Mouse (Mus musculus): Measurements from ENCODE around the gene Cd2. TPM values are rescaled to one million over a fixed set of nuclear protein-coding genes. Genes with fewer than 3 reads are reported as not detected.
A peak's percentile ranks its signal among the peaks of the same experiment; 100 is the strongest.

Cd2 gene
- polyA plus RNA-seq, 1 experiment: not detected

DNA sequence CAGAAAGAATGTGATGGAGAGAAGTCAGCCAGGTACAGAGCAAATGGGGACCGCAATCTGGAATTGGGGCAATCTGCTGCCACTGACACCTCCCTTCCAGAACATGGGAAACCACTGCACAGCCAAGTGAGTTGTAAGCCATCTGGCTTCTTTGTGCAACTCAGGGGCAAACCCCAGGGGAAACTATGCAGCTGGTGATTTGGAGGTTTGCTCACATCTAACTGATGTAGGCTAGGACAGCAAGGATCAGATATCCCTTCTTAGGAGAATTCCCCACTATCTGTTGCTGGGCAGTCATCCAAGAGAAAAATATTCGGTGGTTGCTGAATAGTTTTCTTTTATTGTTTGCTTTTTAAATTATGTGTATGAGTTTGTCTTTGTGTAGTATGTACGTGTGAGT lies 21.9 kb upstream of the Cd2 start:
- Histone ChIP-seq H3K27ac (ENCODE audit: insufficient read depth, low read length) (no peak overlapping the region), H3K4me3 (ENCODE audit: insufficient read depth, low read length) (no peak overlapping the region)
- TF ChIP-seq POLR2A (IDR thresholded peaks at IDR 0.05; ENCODE audit: low read depth, low read length): no peak
- TF ChIP-seq CTCF (IDR thresholded peaks at IDR 0.05; ENCODE audit: borderline replicate concordance, insufficient read depth, low read length): no peak

DNA sequence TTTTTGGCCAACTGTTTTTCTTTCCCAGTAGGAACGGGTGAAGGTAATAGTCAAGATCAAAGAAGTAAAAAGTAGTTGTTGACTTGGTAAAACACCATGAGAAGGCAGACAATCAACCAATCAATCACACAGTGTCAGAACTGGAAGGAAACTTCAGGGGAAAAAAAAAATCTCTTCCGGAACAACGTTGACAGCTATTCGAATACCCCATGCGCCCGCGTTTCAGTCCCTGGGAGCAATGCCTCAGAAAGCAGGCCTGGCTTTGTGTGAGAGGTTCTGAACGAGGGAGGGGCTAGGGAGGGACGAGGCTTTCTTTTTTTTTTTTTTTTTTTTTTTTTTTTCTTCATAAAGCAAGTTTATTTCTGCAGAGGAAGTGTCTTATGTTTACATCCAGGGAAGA lies 18.4 kb upstream of the Cd2 start:
- TF ChIP-seq CTCF (IDR thresholded peaks at IDR 0.05; ENCODE audit: borderline replicate concordance, insufficient read depth, low read length) (no peak), POLR2A (IDR thresholded peaks at IDR 0.05; ENCODE audit: low read depth, low read length) (no peak)
- 0 out of 2 replicates have a peak, but pooled peaks cover 3% of the 10 kb centered on the region for H3K4me1 ChIP-seq (ENCODE audit: control insufficient read depth, insufficient read depth, low read length)
- no peak overlapping the region for H3K27ac ChIP-seq (ENCODE audit: insufficient read depth, low read length)
- H3K4me3 ChIP-seq (ENCODE audit: insufficient read depth, low read length): no peak overlapping the region

More for the DNA sequence above, 21.9 kb upstream of the Cd2 start:
- H3K4me1 ChIP-seq (ENCODE audit: control insufficient read depth, insufficient read depth, low read length): peaks cover 6% of the 10 kb centered on the region

DNA sequence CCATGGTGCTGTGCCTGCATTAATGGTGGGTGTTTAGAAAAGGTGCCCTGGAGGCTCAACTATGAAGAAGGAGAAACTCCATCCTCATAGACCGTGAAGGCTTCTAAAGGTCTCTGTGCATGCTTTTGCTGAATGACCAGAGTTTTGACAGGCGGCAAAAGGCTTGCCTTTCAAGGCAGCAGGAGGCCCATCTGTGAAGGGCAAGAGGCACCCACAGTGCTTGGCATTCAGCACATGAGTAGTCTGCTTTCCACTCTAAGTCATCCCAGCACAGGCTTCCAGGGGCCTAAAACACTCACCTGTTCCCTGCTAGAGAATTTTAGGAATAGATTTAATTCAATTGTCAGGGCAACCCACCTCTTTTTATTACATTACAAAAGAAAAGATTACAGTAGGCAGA lies 17.3 kb upstream of the Cd2 start:
- TF ChIP-seq POLR2A (IDR thresholded peaks at IDR 0.05; ENCODE audit: low read depth, low read length): no peak
- no peak for TF ChIP-seq CTCF (IDR thresholded peaks at IDR 0.05; ENCODE audit: borderline replicate concordance, insufficient read depth, low read length)
- no peak overlapping the region for H3K27ac ChIP-seq (ENCODE audit: insufficient read depth, low read length)
- H3K4me1 ChIP-seq (ENCODE audit: control insufficient read depth, insufficient read depth, low read length): no peaks in the 10 kb centered on the region
- H3K4me3 ChIP-seq (ENCODE audit: insufficient read depth, low read length): no peak overlapping the region

DNA sequence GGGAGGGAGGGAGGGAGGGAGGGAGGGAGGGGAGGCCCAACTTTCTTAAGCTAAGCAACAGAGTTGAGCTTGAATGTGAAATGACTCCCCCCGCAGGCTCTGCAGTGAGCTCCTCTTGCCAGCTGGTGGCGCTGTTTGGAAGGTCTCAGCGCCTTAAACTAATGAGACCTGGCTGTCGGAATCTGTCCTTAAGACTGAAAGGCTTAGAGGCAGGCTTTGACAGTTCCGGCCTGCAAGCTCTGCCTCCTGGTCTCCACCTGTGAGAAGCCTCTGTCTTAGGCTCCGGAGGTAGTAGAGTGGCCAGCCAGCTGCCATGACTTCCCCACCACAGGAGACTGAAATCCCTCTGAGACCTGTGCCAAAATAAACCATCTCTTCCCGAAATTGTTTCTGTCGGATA lies 16.4 kb upstream of the Cd2 start:
- Histone ChIP-seq H3K4me3 (ENCODE audit: insufficient read depth, low read length) (no peak overlapping the region), H3K4me1 (ENCODE audit: control insufficient read depth, insufficient read depth, low read length) (no peaks in the 10 kb centered on the region), H3K27ac (ENCODE audit: insufficient read depth, low read length) (no peak overlapping the region)
- TF ChIP-seq CTCF (IDR thresholded peaks at IDR 0.05; ENCODE audit: borderline replicate concordance, insufficient read depth, low read length): peak; percentile 52
- no peak for TF ChIP-seq POLR2A (IDR thresholded peaks at IDR 0.05; ENCODE audit: low read depth, low read length)

DNA sequence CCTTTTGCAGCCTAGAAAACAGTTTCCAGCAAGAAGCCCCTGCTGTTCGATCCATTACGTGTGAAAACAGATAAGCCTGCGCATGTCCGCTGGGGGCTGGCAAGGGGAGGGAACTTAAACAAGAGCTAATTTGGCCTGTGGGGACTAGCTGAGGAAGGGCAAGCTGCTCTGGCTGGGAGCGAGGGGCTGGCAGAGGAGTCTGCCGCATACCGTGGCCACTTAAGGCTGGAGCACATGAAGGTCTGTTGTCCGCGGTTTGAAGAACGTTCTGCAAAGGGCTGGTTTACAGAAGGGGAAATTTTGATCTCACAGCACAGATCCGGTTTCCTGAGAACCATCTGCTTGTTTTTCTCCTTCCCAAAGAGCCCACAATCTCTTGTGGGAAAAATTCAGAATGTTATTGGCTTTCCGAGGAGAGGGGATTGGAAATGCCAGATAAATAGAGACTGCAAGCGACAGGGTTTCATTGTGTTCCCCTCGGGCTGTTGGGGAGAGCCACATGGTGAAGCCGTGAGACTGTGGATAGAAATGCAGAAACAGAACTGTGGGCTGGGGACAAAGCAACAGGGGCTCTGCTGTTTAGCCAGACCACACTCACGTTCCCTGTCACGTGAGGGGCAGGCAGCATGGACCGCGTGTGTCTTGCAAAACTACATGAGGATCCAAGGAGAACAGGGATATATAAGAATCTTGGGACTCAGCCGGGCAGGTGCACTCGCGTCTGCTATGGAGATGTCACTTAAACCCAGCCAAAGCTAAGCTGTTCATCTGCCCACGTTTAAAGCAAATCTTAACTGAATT lies 12.7 kb upstream of the Cd2 start:
- Histone ChIP-seq H3K27ac (ENCODE audit: insufficient read depth, low read length) (no peak overlapping the region), H3K4me1 (ENCODE audit: control insufficient read depth, insufficient read depth, low read length) (no peaks in the 10 kb centered on the region), H3K4me3 (ENCODE audit: insufficient read depth, low read length) (no peak overlapping the region)
- TF ChIP-seq CTCF (IDR thresholded peaks at IDR 0.05; ENCODE audit: borderline replicate concordance, insufficient read depth, low read length) (no peak), POLR2A (IDR thresholded peaks at IDR 0.05; ENCODE audit: low read depth, low read length) (no peak)

DNA sequence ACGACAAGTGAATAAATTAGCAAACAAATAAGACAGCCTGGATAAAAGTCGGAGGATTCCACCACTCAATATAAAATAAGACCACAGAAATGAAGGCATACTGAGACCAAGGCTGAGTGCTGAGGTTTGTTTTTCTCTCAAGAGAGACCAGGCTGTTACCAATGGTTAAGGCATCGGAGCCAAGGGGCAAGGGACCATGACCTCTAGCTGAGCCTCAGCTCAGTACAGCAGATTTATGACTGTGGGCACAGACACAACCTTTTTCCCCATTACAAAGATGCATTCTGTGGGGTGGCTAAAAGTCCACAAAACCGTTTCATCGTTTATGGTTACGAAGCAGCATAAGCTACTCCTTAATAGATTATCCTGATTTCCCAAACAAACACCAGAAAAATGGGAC lies 11.9 kb upstream of the Cd2 start:
- no peak overlapping the region for H3K27ac ChIP-seq (ENCODE audit: insufficient read depth, low read length)
- H3K4me3 ChIP-seq (ENCODE audit: insufficient read depth, low read length): no peak overlapping the region
- H3K4me1 ChIP-seq (ENCODE audit: control insufficient read depth, insufficient read depth, low read length): 0 out of 2 replicates have a peak, but pooled peaks cover 3% of the 10 kb centered on the region
- TF ChIP-seq POLR2A (IDR thresholded peaks at IDR 0.05; ENCODE audit: low read depth, low read length): no peak

DNA sequence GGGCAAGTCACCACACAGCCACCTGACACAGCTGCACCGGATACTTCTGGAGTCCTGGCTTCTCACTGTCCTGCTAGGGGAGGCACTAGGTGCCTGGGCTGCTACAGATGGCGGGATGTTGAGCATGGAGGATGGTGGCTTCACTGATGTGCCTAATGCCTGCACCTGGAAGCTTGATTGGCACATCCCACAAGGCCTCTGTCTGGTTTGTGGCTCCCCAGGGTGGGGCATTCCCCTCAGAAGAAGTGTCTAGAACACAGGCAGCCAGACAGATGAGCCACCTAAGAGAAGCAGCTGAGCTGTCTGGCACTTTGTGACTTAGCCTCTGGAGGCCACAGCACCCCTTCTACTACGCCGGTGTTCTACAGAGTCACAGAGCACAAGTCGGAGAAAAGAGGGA lies 9.5 kb upstream of the Cd2 start:
- no peak overlapping the region for H3K4me3 ChIP-seq (ENCODE audit: insufficient read depth, low read length)
- H3K4me1 ChIP-seq (ENCODE audit: control insufficient read depth, insufficient read depth, low read length): 0 out of 2 replicates have a peak, but pooled peaks cover 3% of the 10 kb centered on the region
- TF ChIP-seq CTCF (IDR thresholded peaks at IDR 0.05; ENCODE audit: borderline replicate concordance, insufficient read depth, low read length) (no peak), POLR2A (IDR thresholded peaks at IDR 0.05; ENCODE audit: low read depth, low read length) (no peak)
- H3K27ac ChIP-seq (ENCODE audit: insufficient read depth, low read length): no peak overlapping the region

DNA sequence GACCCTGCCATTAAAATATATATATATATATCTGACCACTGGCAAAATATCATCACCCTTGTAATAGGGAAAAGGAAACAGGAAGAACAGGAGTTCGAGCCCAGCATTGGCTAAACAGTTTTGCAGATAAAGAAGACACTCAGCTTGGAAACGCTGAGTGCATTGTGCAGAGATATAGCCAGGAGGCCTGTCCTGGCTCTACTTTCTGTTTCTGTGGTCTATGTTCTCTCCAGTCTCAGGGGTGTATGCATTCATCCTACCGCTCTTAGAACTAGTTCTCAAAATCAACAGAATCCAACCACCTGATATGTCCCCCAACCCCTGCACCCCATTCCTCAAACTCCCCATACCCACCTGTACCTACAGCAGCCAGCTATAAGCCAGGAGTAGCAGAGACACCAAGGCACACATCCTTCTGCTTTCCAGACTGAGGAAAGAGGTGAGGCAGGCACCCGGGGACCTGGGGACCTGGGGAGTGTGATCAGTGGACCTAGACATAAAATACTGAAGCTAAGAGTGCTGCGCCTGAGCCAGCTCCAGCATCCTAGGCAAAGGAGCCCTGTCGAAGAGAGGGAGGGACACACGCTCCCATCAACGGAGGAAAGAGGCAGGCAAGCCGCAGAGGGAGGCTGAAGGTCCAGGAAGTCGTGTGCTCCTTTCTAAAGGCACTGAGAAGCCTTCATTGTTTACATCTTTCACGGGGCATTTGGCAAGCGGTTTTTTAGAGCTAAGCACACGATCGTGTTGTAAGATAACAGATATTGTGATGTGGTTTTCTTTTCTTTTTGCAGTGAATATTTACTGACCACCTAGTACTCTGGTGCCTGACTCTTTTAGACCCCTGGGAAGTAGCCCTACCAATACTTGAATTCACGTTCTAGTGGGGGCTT lies 8.4 kb upstream of the Cd2 start:
- Histone ChIP-seq H3K27ac (ENCODE audit: insufficient read depth, low read length) (no peak overlapping the region), H3K4me1 (ENCODE audit: control insufficient read depth, insufficient read depth, low read length) (0 out of 2 replicates have a peak, but pooled peaks cover 3% of the 10 kb centered on the region), H3K4me3 (ENCODE audit: insufficient read depth, low read length) (no peak overlapping the region)
- TF ChIP-seq POLR2A (IDR thresholded peaks at IDR 0.05; ENCODE audit: low read depth, low read length): no peak
- TF ChIP-seq CTCF (IDR thresholded peaks at IDR 0.05; ENCODE audit: borderline replicate concordance, insufficient read depth, low read length): no peak

DNA sequence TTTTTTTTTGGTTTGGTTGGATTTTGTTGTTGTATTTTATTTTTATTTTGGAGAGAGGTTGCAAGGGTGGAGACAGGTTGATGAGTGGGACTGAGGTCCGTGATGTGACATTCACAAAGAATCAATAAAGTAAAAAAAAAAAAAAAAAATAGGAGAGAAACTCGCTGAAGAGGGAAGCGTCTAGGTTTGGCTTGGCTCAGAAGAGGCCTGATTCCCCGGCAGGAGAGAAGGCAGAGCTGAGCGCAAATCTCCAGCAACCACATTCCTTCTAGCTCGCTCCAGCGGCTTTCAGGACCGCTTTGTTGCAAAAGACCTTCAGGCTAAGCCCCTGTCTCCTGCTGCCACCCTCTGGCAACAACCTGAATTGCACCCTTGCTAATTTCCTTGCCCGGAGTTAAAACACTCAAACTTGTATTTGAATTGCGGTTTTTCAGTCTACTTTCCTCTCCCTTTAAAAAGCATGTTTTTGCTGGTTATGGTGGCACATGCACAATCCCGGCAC lies 7.7 kb upstream of the Cd2 start:
- peak overlapping the region; percentile 57 for H3K27ac ChIP-seq (ENCODE audit: insufficient read depth, low read length)
- TF ChIP-seq CTCF (IDR thresholded peaks at IDR 0.05; ENCODE audit: borderline replicate concordance, insufficient read depth, low read length) (peak; percentile 85), POLR2A (IDR thresholded peaks at IDR 0.05; ENCODE audit: low read depth, low read length) (no peak)
- no peak overlapping the region for H3K4me3 ChIP-seq (ENCODE audit: insufficient read depth, low read length)
- H3K4me1 ChIP-seq (ENCODE audit: control insufficient read depth, insufficient read depth, low read length): 0 out of 2 replicates have a peak, but pooled peaks cover 3% of the 10 kb centered on the region

Data from embryonic fibroblast, embryonic 13.5 days (primary cell).